Comparison of ENCODE assay signal across 8 mouse cellular contexts in the genomic region with DNA sequence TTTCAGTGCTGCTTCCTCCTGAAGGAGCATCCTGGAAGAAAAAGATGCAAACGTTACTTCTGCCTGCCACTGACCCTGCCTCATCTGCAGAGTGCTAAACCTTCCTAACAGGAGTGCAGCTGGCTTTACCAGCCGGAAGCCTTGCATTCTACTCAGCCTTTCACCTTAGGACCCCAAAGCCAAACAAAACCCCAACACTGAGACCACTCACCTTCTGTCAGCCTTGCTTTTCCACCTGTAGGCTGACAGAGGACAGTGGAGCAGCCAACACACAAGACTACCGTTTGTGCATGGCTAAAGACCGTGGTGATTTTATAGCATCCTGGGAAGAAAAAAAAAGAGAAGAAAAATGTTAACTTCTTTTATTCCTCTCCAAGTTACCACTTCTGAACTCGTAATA. TPM values are rescaled to one million over a fixed set of nuclear protein-coding genes. Genes with fewer than 3 reads are reported as not detected.
DNase-seq lines count a peak whose midpoint lies in the region; ATAC-seq and TF ChIP-seq lines count a peak whose summit lies in the region.

No protein-coding gene starts in this region.

- no peak for DNase-seq in layer of hippocampus, adult 2 months (ENCODE audit: low spot score in 2 of 2)
- DNase-seq in layer of hippocampus, postnatal 14 days (ENCODE audit: low spot score in 2 of 2): no peak
- no peak for DNase-seq in embryonic facial prominence, embryonic 11.5 days (ENCODE audit: low spot score)
- DNase-seq in induced T-regulatory cell, adult 2 months (ENCODE audit: low read depth): peak; percentile 34
- no peak for DNase-seq in right cerebral cortex, postnatal 14 days
- DNase-seq in spleen, adult 12 weeks (ENCODE audit: low spot score): no peak
- DNase-seq in embryo, embryonic 9.5 days (ENCODE audit: extremely low spot score): no peak

- peaks cover 29% of the 10 kb centered on the region for H3K79me2 ChIP-seq in myocyte (ENCODE audit: control insufficient read depth, insufficient read depth)

- peak overlapping the region; percentile 78 for H3K4me2 ChIP-seq in embryonic facial prominence, embryonic 11.5 days (ENCODE audit: low read depth, low read length)
- H3K4me2 ChIP-seq in myocyte (ENCODE audit: low read depth): peak overlapping the region; percentile 99

- H3K27ac ChIP-seq in layer of hippocampus, adult 2 months: peak overlapping the region; percentile 95
- H3K27ac ChIP-seq in embryonic facial prominence, embryonic 11.5 days (replicated peaks; ENCODE audit: low read depth, low read length): no peak overlapping the region

- no peak for TF ChIP-seq CTCF in layer of hippocampus, adult 2 months (conservative IDR thresholded peaks at IDR 0.05)

- H3K36me3 ChIP-seq in embryonic facial prominence, embryonic 11.5 days (replicated peaks; ENCODE audit: control insufficient read depth, insufficient read depth, low read depth, low read length): peaks cover 9% of the 10 kb centered on the region
- peaks cover 47% of the 10 kb centered on the region for H3K36me3 ChIP-seq in myocyte (ENCODE audit: control insufficient read depth, insufficient read depth)

- 14% methylated on average over 5 of the region's 5 CpGs for WGBS in embryonic facial prominence, embryonic 11.5 days

- TF ChIP-seq POLR2A in myocyte (IDR thresholded peaks at IDR 0.05; ENCODE audit: insufficient read length, low read depth): no peak

- H3K9me3 ChIP-seq in embryonic facial prominence, embryonic 11.5 days (replicated peaks; ENCODE audit: control insufficient read depth, low read length): no peaks in the 10 kb centered on the region

- no peaks in the 10 kb centered on the region for H3K27me3 ChIP-seq in embryonic facial prominence, embryonic 11.5 days (ENCODE audit: control insufficient read depth, insufficient read depth, low read length)
- H3K27me3 ChIP-seq in myocyte (ENCODE audit: control insufficient read depth, insufficient read depth, insufficient read length): no peaks in the 10 kb centered on the region

- no peak for ATAC-seq in embryonic facial prominence, embryonic 11.5 days (replicated peaks; ENCODE audit: insufficient number of reproducible peaks, low FRiP score, low TSS enrichment, low read depth)

- peak overlapping the region; percentile 84 for H3K9ac ChIP-seq in embryonic facial prominence, embryonic 11.5 days (replicated peaks; ENCODE audit: low read length)

- peak overlapping the region; percentile 47 for H3ac ChIP-seq in myocyte (ENCODE audit: control insufficient read depth, insufficient read length)

- no peaks in the 10 kb centered on the region for H3K4me1 ChIP-seq in embryonic facial prominence, embryonic 11.5 days (ENCODE audit: control insufficient read depth, insufficient read depth, low read length)

- H3K4me3 ChIP-seq in layer of hippocampus, adult 2 months: peak overlapping the region; percentile 96
- peak overlapping the region; percentile 83 for H3K4me3 ChIP-seq in embryonic facial prominence, embryonic 11.5 days (ENCODE audit: low read depth, low read length)
- peak overlapping the region; percentile 84 for H3K4me3 ChIP-seq in myocyte

TF ChIP-seq in myocyte, 11 proteins besides CTCF, POLR2A, EP300 and RAD21:
- TF ChIP-seq TCF3 (IDR thresholded peaks at IDR 0.05; ENCODE audit: insufficient read length, low read depth) (no peak), CEBPB (IDR thresholded peaks at IDR 0.05; ENCODE audit: insufficient read depth, poor library complexity, severe bottlenecking) (no peak), POLR2AphosphoS2 (IDR thresholded peaks at IDR 0.05; ENCODE audit: insufficient read length, low read depth) (no peak), SRF (IDR thresholded peaks at IDR 0.05; ENCODE audit: control insufficient read depth, insufficient read length, low read depth) (no peak), MAX (IDR thresholded peaks at IDR 0.05; ENCODE audit: low read depth) (no peak), MYOG (IDR thresholded peaks at IDR 0.05; ENCODE audit: control insufficient read depth in 1 of 3, insufficient read depth in 1 of 3, insufficient read length in 2 of 3, low read depth in 2 of 3) (no peak), REST (IDR thresholded peaks at IDR 0.05; ENCODE audit: insufficient read depth, insufficient read length) (no peak), TCF12 (IDR thresholded peaks at IDR 0.05; ENCODE audit: insufficient read depth, poor library complexity, severe bottlenecking) (no peak), MYOD1 (IDR thresholded peaks at IDR 0.05; ENCODE audit: control insufficient read depth in 1 of 3, insufficient read length in 2 of 3, low read depth in 2 of 3) (no peak), E2F4 (IDR thresholded peaks at IDR 0.05; ENCODE audit: insufficient read depth) (no peak), USF1 (IDR thresholded peaks at IDR 0.05; ENCODE audit: low read depth) (no peak)
TF ChIP-seq in myocyte: peak in this region for 0.

RNA-seq across cellular contexts. Expression of gene Rps27, which starts 0.7 kb away (rescaled TPM):
- total RNA-seq in layer of hippocampus, adult 2 months (2021): 100 to 1,000 TPM; 995 to 997 TPM
- 100 to 1,000 TPM; 697 to 821 TPM for total RNA-seq in layer of hippocampus, postnatal 14 days (2021)
- 1,115 and 1,319 TPM in 2 replicates for polyA plus RNA-seq in embryonic facial prominence, embryonic 11.5 days (2014; fragmentation: Nextera tagmentation; extraction: Ambion mirVana)
- polyA plus RNA-seq in myocyte (2012; fragmentation: generic; extraction: Trizol): 3,699 TPM

RNA-seq across cellular contexts. Expression of gene Rab13, which starts 0.8 kb away (rescaled TPM):
- total RNA-seq in layer of hippocampus, adult 2 months (2021): 1 to 10 TPM; 6.2 to 8.8 TPM
- 10 to 100 TPM in 1 of 2 experiments, 1 to 10 TPM in 1; 8.1 to 10.9 TPM for total RNA-seq in layer of hippocampus, postnatal 14 days (2021)
- 13.2 and 14.7 TPM in 2 replicates for polyA plus RNA-seq in embryonic facial prominence, embryonic 11.5 days (2014; fragmentation: Nextera tagmentation; extraction: Ambion mirVana)
- polyA plus RNA-seq in myocyte (2012; fragmentation: generic; extraction: Trizol): 28.1 TPM

RNA-seq across cellular contexts. Expression of gene Jtb, which starts 18.7 kb away (rescaled TPM):
- total RNA-seq in layer of hippocampus, adult 2 months (2021): 10 to 100 TPM; 44.3 to 45.3 TPM
- 10 to 100 TPM; 44.7 to 46.4 TPM for total RNA-seq in layer of hippocampus, postnatal 14 days (2021)
- polyA plus RNA-seq in embryonic facial prominence, embryonic 11.5 days (2014; fragmentation: Nextera tagmentation; extraction: Ambion mirVana): 94.4 and 103 TPM in 2 replicates
- 39.9 TPM for polyA plus RNA-seq in myocyte (2012; fragmentation: generic; extraction: Trizol)

RNA-seq across cellular contexts. Expression of gene Creb3l4, which starts 30.6 kb away (rescaled TPM):
- total RNA-seq in layer of hippocampus, adult 2 months (2021): not detected
- not detected for total RNA-seq in layer of hippocampus, postnatal 14 days (2021)
- 7.7 and 9.9 TPM in 2 replicates for polyA plus RNA-seq in embryonic facial prominence, embryonic 11.5 days (2014; fragmentation: Nextera tagmentation; extraction: Ambion mirVana)
- polyA plus RNA-seq in myocyte (2012; fragmentation: generic; extraction: Trizol): 0.22 TPM

RNA-seq across cellular contexts. Expression of gene Slc39a1, which starts 35.2 kb away (rescaled TPM):
- total RNA-seq in layer of hippocampus, adult 2 months (2021): 10 to 100 TPM; 42.5 to 45.5 TPM
- total RNA-seq in layer of hippocampus, postnatal 14 days (2021): 10 to 100 TPM; 48.8 to 53.3 TPM
- 48.7 and 49.1 TPM in 2 replicates for polyA plus RNA-seq in embryonic facial prominence, embryonic 11.5 days (2014; fragmentation: Nextera tagmentation; extraction: Ambion mirVana)
- 111 TPM for polyA plus RNA-seq in myocyte (2012; fragmentation: generic; extraction: Trizol)
